Mouse (Mus musculus): ENCODE results near the gene Tmem179b.
"Not testable (repeated sequence)": the region's sequence is repeated elsewhere in the genome, so short reads cannot be mapped to it uniquely, and the experiment has no call there.

Tmem179b gene

DNA sequence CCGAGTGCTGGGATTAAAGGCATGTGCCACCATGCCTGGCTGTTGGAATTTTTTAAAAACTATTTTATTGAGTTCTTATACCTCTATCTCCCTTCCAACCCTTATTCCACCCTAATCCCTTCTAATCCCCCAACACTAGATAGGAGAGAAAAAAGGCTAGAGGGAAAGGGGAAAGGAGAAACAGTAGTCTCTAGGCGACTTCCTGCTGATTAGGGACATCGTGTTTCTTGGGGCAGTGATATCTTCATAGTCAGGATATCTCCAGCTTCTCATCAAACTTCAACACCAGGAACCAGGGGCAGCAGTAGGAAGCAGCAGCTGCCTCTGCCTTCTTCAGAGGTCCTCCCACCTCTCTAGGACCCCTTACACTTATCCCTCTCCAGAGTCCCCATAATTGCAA, 39.9 kb downstream of the Tmem179b start:
- no peak for DNase-seq (ENCODE audit: low spot score)

DNA sequence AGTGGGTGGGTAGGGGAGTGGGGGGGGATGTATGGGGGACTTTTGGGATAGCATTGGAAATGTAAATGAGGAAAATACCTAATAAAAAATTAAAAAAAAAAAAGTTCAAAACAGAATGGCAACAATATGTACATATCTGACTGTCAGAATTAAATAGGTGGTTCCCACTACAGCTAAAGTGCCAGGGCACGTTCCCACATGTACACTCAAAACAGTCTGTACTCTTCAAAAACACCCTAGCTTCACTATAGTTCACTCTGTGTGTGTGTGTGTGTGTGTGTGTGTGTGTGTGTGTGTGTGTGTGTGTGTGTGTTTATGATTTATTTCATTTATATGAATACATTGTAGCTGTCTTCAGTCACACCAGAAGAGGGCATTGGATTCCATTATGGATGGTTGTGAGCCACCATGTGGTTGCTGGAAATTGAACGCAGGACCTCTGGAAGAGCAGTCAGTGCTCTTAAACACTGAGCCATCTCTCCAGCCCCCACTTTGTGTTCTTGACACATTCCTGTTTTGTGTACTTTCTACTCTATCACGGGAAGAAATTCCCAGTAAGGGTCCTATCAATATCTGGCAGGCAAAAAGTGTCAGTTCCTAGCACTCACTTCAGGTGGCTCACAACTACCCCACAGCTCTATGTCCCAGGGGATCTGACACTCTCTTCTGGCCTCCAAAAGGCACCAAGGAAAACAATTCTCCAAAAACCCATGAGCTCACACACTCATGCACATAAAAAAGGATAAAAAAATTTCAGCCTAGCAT, 45.8 kb downstream of the Tmem179b start:
- DNase-seq (ENCODE audit: low spot score) = not testable (repeated sequence)

DNA sequence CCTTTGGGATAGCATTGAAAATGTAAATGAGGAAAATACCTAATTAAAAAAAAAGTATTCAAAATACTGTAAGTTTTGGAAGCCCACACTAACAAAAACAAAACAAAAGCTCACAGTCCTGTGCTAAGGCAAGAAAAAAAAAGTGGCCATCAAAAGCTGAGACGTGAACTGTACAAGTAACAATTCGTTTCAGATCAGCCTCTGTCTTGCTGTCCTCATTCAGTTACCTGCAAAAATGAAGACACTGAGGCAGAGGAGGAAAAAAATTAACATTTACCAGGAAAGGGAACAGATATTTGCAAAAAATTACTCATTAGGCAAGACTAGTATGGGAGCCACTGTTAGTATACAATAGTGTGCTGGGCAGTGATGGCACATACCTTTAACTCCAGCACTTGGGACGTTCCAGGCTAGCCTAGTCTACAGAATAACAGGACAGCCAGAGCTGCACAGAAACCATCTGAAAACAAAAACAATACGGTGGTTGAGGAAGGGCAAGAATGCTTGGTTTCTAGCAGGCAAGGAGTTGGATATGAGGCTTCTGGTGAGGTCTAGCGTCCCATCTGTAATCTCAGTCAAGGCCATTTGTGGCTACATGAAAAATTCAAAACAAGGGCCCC, 46.7 kb downstream of the Tmem179b start:
- no peak for DNase-seq (ENCODE audit: low spot score)

DNA sequence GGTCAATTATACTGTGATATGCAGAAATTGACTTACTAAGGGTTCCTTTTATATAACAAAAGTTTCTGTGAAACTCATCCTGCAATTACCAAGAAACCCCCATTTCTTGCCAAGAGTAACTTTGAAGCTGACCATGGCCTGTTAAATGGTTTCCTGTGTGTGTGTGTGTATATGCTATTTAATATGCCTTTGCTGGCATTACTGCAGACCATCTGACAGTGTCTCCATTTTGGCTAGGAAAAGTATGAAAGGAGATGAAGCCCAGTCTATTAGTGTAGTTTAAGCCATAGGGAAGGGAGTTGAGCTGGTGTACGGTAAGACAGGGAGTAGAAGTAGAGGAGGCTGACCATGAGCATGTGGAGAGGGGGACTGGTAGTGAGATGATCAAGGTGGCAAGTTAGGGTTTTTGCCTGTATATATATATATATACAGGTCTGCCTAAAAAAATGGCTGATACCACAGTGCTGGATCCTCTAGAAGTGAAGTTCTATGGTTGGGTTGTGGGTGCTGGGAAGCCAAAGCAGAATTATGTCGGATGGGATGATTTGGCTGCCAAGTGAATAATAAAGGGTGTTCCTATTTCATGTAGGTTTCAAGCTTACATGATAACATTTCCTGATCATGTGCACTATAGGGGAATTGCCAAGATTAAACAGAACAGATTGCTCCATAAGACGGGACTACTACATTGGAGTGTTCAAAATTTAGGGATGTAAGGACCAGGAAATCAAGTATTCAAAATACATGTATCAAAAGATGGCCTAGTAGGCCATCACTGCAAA, 47.5 kb downstream of the Tmem179b start:
- no peak for DNase-seq (ENCODE audit: low spot score)

DNA sequence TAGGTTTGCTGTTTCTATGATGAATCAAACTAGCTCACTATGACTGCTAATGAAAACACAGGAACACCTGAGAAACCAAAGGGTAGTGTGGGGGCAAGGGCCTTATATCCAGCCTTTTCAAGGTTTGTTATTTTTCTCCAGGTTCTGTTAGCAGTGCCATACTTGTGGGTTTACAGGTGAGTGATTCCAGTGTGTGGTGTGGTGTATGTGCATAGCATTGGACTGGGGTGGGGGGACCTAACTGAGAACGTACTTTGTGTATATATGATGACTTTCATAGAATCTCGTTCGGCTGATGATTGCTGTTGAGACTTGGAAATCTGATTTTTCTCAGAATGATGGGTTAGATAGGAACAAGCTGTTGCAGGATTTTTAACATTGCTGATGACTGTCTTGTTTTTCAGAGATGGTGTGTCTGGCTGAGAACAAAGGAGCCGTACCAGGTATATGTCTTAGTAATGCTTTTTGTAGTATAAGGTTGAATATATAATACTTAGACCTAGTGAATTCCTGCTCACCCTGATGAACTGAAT, 49.1 kb downstream of the Tmem179b start:
- DNase-seq (ENCODE audit: low spot score) = no peak

DNA sequence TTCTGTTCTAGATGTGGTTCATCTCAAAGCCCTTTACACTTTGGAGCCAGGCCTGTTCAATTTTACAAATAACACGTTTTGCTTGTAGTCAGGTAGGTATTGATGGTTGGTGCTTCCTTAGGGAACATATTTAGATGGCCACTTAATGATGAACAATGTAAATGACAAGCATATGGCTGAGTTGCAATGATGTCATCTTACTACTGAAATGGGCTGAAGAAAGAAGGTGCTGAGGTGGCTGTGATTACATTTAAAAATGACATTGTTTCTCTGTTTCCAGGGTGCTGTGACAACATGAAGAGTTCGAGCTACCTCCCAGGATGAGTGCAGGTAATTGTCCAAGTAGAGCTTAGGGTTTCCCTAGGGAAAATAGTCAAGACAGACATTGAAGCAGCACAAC, 49.9 kb downstream of the Tmem179b start:
- DNase-seq (ENCODE audit: low spot score) = no peak

DNA sequence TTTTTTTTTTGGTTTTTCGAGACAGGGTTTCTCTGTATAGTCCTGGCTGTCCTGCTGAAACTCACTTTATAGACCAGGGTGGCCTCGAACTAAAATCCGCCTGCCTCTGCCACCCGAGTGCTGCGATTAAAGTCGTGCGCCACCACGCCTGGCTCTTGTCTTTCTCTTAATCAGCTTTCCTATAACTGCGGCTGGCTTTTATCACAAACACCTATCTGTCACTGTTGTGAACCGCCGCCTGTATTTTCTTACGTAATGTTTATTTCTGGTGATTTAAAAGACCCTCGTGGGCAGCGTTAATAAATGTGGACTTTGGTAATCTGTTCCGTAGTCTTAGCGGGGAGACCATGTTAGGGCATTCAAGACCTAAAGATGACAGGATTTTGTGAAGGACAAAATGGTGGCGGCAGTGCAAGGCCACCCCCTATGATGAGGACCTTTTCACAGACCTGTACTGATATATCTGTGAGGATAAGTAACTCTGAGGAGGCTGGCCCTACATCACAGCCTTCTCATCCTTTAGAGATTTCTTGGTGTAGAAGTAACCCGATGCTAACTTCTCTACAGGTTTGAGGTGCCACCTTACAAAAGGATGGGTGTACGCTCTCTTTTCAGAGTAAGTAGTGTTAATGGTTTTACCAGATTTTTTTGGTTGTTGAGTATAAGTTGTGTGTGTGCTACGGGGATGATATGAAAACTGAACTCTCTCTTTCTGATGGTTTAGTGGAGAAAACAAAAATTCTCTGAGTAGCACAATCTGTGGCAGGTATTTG, 50.5 kb downstream of the Tmem179b start:
- DNase-seq (ENCODE audit: low spot score) = no peak

DNA sequence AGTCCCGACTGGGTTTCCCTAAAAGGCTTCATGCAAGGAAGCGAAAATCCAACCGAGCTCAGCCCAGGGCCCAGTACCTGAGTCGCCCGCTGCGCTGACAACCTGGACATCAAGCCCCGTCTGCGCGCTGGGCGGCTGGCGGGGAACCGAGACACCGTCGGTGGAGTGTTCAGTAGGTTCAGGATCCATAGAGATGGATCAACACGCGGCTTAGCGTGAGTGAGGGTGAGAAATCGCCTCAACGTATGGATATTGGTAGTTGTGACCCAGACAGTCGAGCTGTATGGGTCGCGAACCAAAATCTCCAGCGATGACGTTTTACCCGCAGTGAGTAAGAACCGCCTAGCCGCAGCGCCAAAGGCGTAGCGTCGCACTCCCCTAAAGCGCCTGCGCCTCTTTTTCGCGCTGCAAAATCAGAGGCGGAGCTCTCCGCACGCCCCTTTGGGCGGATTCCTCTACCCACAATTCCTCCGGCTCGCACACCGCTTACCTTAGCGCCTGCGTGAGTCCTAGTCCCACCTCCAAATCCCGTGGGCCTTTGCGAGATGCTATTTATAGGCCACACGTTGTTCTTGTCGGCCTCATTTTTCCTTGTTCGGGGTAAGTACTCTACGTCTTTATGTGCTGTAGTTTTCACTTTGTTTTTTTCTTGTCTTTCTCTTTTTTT, 51.2 kb downstream of the Tmem179b start, which contains the start of gene Slc3a2:
Slc3a2 (minus strand) TSS at position 463 of the 667 bp plus-strand sequence.
- peak; percentile 99 for DNase-seq (ENCODE audit: low spot score)

DNA sequence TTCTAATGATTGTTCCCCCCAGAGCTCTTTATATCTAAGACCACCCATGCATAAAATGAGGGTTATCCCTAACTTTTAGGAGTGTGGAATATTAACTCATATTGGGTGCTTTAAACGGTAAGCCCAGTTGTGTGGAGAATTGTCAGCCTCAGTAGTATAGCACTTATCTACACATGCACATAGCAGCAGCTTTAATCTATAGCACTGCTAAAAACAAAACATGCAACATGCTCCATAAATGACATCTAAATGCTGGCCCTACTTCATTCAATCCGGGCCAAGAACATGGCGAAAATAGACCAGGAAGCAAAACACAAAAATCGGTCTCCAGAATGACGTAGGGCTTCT, 51.7 kb downstream of the Tmem179b start:
- DNase-seq (ENCODE audit: low spot score) = no peak
